Mouse (Mus musculus) embryonic fibroblast, embryonic 13.5 days (primary cell): ENCODE results near the gene Figla. TPM values are rescaled to one million over a fixed set of nuclear protein-coding genes. Genes with fewer than 3 reads are reported as not detected.
"Not testable (repeated sequence)": the region's sequence is repeated elsewhere in the genome, so short reads cannot be mapped to it uniquely, and the experiment has no call there.

ENCODE experiments used
- H3K27ac ChIP-seq: 2 replicates; pipeline ENCODE4 v1.5.1; 2012; ENCODE audit warnings: low read length, control low read depth, inconsistent platforms; ENCODE audit not compliant: insufficient read depth
- H3K4me1 ChIP-seq: 2 replicates; pipeline ENCODE4 v1.6.1; 2011; ENCODE audit warnings: low read length; ENCODE audit not compliant: control insufficient read depth, insufficient read depth
- H3K4me3 ChIP-seq: 2 replicates; pipeline ENCODE4 v1.5.1; 2011; ENCODE audit warnings: mild to moderate bottlenecking, control low read depth, low read length; ENCODE audit not compliant: insufficient read depth
- CTCF ChIP-seq: IDR thresholded peaks from 2 replicates; pipeline ENCODE4 v1.5.1; 2011; ENCODE audit warnings: mild to moderate bottlenecking, control low read depth, low read length, moderate library complexity, borderline replicate concordance; ENCODE audit not compliant: insufficient read depth
- POLR2A ChIP-seq: IDR thresholded peaks from 2 replicates; pipeline ENCODE4 v1.6.1; 2011; ENCODE audit warnings: low read depth, mild to moderate bottlenecking, control low read depth, low read length, moderate library complexity
- polyA plus RNA-seq: library from polyadenylated mRNA; stranded (reverse); fragments of >200 nt; gene quantifications from 2 replicates; pipeline ENCODE4 v1.2.4, GENCODE M21; 2011; ENCODE audit warnings: low read depth; ENCODE audit not compliant: missing spikeins, insufficient read length

Gene Figla
- not detected in 2 replicates for polyA plus RNA-seq

DNA sequence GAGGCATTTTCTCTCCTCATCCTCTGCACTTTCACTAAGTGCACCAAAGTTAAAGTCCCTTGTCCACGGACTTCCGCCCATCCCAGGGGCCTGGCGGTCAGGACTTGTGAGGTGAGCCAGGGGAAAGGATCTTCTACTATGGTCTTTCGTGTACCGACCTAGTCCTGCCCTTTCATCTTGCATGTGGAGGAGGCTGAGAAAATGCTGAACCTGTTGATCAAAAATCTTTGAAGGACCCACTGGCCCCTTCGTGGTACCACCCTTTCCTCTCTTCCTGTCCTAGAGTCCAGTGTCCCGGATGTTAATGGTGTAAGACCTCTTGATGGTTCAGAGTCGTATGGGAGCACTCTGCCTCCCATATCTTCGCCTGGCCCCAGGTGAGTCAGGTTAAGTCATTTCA lies at the start of gene Figla:
Gene Figla, plus strand, starts transcription at position 301 of the 400 bp plus-strand sequence.
- no peaks in the 10 kb centered on the region for H3K4me1 ChIP-seq

DNA sequence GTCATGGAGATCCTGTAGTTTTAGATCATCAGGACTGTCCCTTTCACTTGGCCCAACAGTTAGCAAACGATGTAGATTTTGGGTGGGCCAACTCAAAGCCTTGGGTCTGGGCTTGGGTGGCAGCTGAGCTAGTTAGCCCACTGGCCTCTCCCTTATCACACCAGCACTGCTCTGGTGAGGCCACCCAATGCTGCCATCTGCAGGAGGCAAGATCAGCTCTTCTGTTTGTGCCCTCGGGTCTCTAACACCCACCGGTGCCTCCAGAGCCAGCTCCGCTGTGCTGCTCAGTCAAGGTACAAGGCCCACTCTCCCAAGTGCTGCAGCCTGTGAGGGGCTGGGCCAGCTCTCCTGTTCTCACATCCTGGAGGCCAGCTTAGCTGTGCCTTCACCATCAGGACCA lies 49.3 kb upstream of the Figla start:
- H3K4me3 ChIP-seq: no peak overlapping the region
- H3K4me1 ChIP-seq: peaks cover 3% of the 10 kb centered on the region
- TF ChIP-seq POLR2A (no peak), CTCF (no peak)
- no peak overlapping the region for H3K27ac ChIP-seq

More for the DNA sequence above, at the start of gene Figla:
- Histone ChIP-seq H3K27ac (no peak within 1 kb of the TSS), H3K4me3 (no peak within 1 kb of the TSS)
- TF ChIP-seq CTCF: no peak
- TF ChIP-seq POLR2A: no peak

DNA sequence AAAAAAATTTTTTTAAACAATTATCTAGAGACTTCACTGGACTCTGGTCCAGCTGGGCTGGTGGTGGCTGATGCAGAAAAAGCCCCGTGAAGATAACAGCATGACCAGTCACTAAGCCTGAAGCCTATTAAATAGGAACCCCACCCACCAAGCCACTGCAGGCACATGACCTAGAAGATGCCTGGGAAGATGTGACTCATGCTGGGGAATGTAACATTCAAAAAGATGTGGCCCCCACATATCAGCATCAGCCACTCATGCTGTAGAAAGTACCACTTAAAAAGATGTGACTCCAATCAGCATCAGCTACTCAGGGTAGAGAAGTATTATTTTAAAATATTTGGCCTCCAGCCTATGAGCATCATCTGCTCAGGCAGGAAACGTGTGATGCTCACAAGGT lies 46.1 kb upstream of the Figla start:
- TF ChIP-seq POLR2A (no peak), CTCF (no peak)
- H3K27ac ChIP-seq: no peak overlapping the region

DNA sequence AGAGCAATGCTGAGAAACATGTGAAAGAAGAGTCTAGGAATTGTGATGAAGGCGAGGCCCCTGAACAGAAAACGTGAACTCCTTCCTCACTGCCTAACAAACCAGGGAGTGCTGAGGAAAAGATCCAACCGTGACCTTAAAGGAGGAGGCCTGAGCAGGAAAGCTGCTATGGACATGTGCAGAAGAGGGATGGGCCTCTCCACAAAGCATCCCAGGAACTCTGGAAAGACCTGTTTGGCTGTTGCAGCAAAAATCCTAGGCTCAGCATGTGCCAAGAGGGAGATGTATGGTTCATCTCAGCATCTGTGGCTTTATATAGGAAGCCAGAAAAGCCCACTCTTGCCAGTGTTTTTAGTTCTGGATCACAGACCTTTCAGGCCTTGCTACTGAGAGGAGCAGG lies 43.3 kb upstream of the Figla start:
- Histone ChIP-seq H3K4me1 (peaks cover 15% of the 10 kb centered on the region), H3K4me3 (no peak overlapping the region), H3K27ac (peak overlapping the region; percentile 62)
- TF ChIP-seq POLR2A (no peak), CTCF (no peak)

More for the DNA sequence above, 46.1 kb upstream of the Figla start:
- H3K4me1 ChIP-seq: peaks cover 15% of the 10 kb centered on the region
- H3K4me3 ChIP-seq: no peak overlapping the region

DNA sequence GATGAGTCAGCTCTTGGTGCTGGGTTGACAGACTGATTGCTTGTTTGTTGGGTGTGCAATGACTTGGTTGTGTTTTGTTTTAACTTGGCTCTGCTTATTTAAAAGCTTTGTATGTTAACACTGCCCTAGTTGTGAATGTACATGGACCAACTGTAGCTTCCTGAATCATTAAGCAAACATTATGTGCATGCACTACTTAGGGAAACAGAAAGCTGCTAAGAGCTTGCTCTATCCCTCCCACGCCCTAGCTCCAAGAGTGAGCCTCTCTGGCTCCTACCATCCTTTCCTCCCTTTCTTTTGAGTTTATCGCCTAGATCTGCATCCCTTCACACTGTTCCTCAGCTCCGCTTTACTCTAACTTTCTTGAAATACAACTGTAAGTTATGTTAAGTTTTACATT lies 42.6 kb upstream of the Figla start:
- TF ChIP-seq POLR2A: no peak
- TF ChIP-seq CTCF: no peak
- Histone ChIP-seq H3K4me1 (peaks cover 15% of the 10 kb centered on the region), H3K27ac (peak overlapping the region; percentile 62), H3K4me3 (no peak overlapping the region)

DNA sequence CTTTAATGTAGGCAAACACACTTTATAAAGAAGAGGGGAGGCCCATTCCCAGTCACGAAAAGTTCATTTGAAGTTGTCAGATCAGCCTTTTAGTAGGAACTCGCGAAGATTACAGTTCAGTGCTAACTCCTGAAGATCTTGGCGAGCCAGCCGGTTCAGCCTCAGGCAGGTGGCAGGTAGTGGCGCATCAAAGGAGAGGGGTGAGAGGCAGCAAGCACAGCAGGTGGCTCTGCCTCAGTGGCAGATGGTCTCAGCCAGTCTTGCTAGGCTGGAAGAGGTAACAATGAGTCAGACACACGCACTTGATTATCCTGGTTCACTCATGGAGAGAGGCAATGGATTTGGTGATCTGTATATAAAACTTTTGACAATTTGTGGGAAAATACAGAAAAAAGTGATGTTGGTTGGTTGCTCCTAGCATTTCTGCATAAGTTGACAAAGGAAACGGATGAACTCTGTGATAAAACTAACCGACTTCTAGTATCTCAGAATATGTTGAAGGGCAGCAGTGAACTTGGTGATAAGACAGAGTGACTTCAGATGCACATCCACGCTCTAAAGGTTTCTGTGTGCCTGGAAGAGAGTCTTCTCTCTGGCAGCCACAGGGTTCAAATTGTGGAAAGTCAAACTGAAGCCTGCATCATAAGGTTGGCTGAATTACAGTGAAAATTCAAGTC lies 40.9 kb upstream of the Figla start:
- H3K27ac ChIP-seq: no peak overlapping the region
- TF ChIP-seq POLR2A (no peak), CTCF (no peak)
- H3K4me3 ChIP-seq: no peak overlapping the region
- peaks cover 14% of the 10 kb centered on the region for H3K4me1 ChIP-seq

DNA sequence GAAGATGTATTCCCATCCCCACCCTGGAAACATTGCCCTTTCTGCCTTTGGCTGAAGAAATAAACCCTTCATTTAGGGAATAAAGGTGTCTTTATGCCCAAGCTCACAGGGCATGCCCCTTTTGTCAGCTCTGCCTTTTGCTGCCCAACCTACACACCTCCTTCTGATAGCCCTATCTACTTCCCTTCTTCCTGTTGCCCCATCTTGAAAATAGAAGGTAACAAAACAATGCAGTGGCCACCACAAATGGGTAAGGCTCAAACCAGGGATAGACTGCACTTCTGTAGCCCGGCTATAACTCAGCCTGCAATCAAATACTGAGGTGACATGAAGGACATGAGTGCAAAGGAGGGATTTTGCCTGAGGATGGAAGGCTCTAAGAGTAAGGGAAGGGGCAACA lies 40.2 kb upstream of the Figla start:
- TF ChIP-seq POLR2A (no peak), CTCF (no peak)
- no peak overlapping the region for H3K27ac ChIP-seq
- no peak overlapping the region for H3K4me3 ChIP-seq
- H3K4me1 ChIP-seq: peaks cover 12% of the 10 kb centered on the region

DNA sequence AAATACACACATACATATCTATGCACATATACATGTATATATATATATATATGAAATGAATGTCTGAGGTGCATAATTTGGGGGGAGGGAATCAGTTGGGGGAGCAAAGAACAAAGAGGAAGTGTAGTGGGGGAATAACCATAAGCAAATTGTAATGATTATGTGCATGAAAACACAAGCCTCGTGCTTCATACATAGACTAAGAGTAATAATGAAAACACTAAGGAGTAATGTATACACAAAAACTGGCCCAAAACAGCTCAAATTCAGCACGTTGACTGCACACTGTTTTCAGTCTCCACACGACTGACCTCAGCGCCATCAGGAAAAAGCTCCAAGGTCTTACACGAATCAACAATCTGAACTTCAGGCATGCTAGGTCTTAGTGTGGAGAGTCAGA lies 39.7 kb upstream of the Figla start:
- Histone ChIP-seq H3K4me1 (peaks cover 12% of the 10 kb centered on the region), H3K4me3 (no peak overlapping the region), H3K27ac (no peak overlapping the region)
- no peak for TF ChIP-seq POLR2A
- TF ChIP-seq CTCF: no peak

DNA sequence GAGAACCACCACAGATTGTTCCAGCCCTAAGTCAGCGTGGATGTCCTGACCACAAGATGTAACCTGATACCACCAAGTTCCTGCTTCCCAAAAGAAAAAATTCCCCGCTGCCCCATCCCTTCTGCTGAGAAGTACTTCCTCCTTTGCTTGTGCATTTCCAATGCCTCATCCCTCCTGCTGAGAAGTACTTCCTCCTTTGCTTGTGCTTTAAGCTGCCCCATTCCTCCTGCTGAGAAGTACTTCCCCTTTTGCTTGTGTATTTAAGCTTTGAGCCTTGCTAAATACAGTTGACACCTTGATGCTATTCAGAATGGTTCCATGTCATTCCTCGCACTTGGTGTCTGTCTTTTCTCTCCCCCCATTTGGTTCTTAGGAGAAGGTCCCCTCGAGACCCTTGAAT lies 37.2 kb upstream of the Figla start:
- not testable (repeated sequence) for H3K4me3 ChIP-seq, H3K27ac ChIP-seq, H3K4me1 ChIP-seq

DNA sequence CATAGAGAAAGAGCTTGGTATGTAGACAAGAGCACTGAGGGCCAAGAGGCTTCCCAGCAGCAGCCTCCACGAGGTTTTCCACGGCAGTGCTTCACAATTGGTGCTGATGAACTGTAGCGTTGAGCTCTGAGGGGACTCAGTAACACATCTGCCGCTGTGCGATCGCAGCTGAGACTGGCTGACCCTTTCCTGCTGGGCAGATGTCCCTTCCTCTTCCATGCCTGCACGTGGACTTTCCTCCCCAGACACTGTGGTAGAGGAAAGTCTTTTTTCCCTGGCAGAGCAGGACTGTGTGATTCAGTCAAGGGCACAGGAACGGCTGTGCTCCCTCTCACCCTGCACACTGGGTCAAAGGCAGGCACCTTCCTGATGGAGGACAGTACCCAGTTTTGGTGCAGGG lies 31.6 kb upstream of the Figla start:
- Histone ChIP-seq H3K4me3 (no peak overlapping the region), H3K27ac (no peak overlapping the region), H3K4me1 (no peaks in the 10 kb centered on the region)
- TF ChIP-seq POLR2A (no peak), CTCF (no peak)

DNA sequence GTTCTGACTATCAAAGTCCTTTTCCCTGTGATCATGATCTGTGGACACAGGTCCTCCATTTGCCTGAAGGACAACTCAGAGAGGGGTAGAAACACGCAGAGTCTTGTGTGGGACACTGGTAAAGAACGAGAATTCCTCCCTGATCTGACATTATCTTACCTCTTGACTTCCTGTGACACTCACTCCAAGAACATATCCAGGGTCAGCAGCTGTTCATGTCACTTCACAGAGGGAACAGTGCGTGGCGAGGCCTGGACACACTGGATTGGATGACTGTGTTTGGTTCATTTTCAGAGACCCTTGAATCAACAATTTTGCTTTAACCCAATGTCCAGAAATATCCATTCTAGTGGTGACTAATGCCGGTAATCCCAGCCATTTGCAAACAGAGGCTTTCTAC lies 26.4 kb upstream of the Figla start:
- not testable (repeated sequence) for H3K27ac ChIP-seq, H3K4me1 ChIP-seq, H3K4me3 ChIP-seq

DNA sequence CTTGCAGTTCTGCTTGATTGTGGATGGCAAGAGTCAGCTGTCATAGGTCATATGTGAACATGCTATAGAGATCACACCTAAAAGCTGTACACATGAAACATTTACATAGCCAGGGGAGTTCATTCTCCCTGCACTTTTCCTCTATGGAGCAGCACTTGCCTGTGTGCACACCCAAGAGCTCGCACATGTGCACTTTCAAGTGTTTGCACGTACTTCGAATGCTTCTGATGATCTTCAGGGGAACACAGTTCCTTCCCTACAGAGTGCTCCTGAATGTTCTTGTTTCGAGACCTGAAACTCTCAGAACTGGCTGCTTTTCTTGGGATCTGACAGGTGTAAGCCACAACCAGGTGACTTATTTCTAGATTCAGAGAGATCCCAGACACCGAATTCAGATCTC lies 25.2 kb upstream of the Figla start:
- not testable (repeated sequence) for H3K4me1 ChIP-seq, H3K27ac ChIP-seq, H3K4me3 ChIP-seq
